Mouse (Mus musculus) retina, embryonic 14.5 days (tissue): ENCODE data around the gene Slc6a13.

ENCODE experiments used
- DNase-seq: peaks from one replicate; pipeline ENCODE4 v3.0.0-alpha.2; 2015; ENCODE audit warnings: low spot score

Slc6a13 gene

GRCm38 (mm10) chr6:121299954-121300353 lies at the start of gene Slc6a13:
TSS of gene Slc6a13 (plus strand) at chr6:121300227.
- peak; percentile 74 for DNase-seq

- no peak for DNase-seq
Observed at GRCm38 (mm10) chr6:121250406-121250805, 49.6 kb upstream of the Slc6a13 start.

- no peak for DNase-seq
Observed at GRCm38 (mm10) chr6:121251256-121251655, 48.8 kb upstream of the Slc6a13 start.

- DNase-seq: peak; percentile 90
Observed at GRCm38 (mm10) chr6:121260548-121260947, 39.5 kb upstream of the Slc6a13 start.

GRCm38 (mm10) chr6:121261233-121261632 lies 38.8 kb upstream of the Slc6a13 start:
- no peak for DNase-seq

- DNase-seq: no peak
Observed at GRCm38 (mm10) chr6:121262004-121262403, 38.0 kb upstream of the Slc6a13 start.

- DNase-seq: no peak
Observed at GRCm38 (mm10) chr6:121262496-121262895, 37.5 kb upstream of the Slc6a13 start.

GRCm38 (mm10) chr6:121270156-121270555 lies 29.9 kb upstream of the Slc6a13 start:
- DNase-seq: no peak

- DNase-seq: no peak
Observed at GRCm38 (mm10) chr6:121271707-121272074, 28.3 kb upstream of the Slc6a13 start.

- peak; percentile 92 for DNase-seq
Observed at GRCm38 (mm10) chr6:121272075-121272800, 27.8 kb upstream of the Slc6a13 start.

GRCm38 (mm10) chr6:121274356-121274755 lies 25.7 kb upstream of the Slc6a13 start:
- DNase-seq: peak; percentile 78

GRCm38 (mm10) chr6:121284132-121284531 lies 15.9 kb upstream of the Slc6a13 start:
- no peak for DNase-seq

- DNase-seq: peak; percentile 15
Observed at GRCm38 (mm10) chr6:121299317-121299716, 710 bp upstream of the Slc6a13 start.

GRCm38 (mm10) chr6:121300504-121300903 lies 477 bp downstream of the Slc6a13 start:
- DNase-seq: peak; percentile 7

- no peak for DNase-seq
Observed at GRCm38 (mm10) chr6:121303466-121304220, 3.6 kb downstream of the Slc6a13 start.

- DNase-seq: no peak
Observed at GRCm38 (mm10) chr6:121304630-121305029, 4.6 kb downstream of the Slc6a13 start.

GRCm38 (mm10) chr6:121305571-121305970 lies 5.5 kb downstream of the Slc6a13 start:
- DNase-seq: no peak

GRCm38 (mm10) chr6:121310984-121311383 lies 11.0 kb downstream of the Slc6a13 start:
- DNase-seq: no peak

GRCm38 (mm10) chr6:121319099-121319498 lies 19.1 kb downstream of the Slc6a13 start:
- DNase-seq: no peak

- DNase-seq: no peak
Observed at GRCm38 (mm10) chr6:121322381-121323110, 22.5 kb downstream of the Slc6a13 start.

GRCm38 (mm10) chr6:121325298-121325697 lies 25.3 kb downstream of the Slc6a13 start:
- no peak for DNase-seq

GRCm38 (mm10) chr6:121325740-121326139 lies 25.7 kb downstream of the Slc6a13 start:
- DNase-seq: no peak
